Mouse (Mus musculus): ENCODE data around the gene Gm3183.
"Not testable (repeated sequence)": the region's sequence is repeated elsewhere in the genome, so short reads cannot be mapped to it uniquely, and the experiment has no call there.

DNA sequence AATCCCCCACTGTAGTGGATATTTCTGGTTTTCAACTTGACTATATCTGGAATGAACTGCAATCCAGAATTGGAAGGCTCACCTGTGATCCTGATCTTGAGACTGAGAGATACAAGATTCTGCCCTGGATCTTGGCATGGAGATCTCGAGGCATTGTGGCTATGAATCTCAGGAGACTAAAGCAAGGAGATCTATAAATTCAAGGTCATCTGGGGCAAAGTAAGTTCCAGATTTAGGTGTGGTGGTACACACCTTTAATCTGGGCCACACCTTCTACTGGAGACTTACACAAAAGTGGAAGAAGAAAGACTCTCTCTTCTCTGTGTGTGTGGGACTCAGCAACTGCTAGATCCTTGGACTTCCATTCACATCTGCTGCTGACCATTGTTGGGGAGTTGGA is at the start of gene Gm3183:
- not testable (repeated sequence) for TF ChIP-seq CTCF (IDR thresholded peaks at IDR 0.05; ENCODE audit: borderline replicate concordance, extremely low read depth, insufficient read depth, insufficient read length); POLR2A (IDR thresholded peaks at IDR 0.05; ENCODE audit: borderline replicate concordance, extremely low read depth, insufficient read depth, insufficient read length, poor library complexity, severe bottlenecking)
